Mouse (Mus musculus) retina, postnatal 1 day (tissue): ENCODE measurements at regions not wholly inside any gene's neighbourhood (a gene's known extent, or its start where the extent isn't known, plus 50 kb on each side); places are given as distances from the start of the nearest gene placed in this dataset.
A peak's percentile ranks its signal among the peaks of the same experiment; 100 is the strongest.

Experiments
- DNase-seq: peaks from one replicate; pipeline ENCODE4 v3.0.0-alpha.2; 2012

GRCm38 (mm10) chr17:87202958-87203720 is 62.6 kb downstream of the Mcfd2 start:
- no peak for DNase-seq

- no peak for DNase-seq
Observed at GRCm38 (mm10) chr17:87202490-87202889, 63.2 kb downstream of the Mcfd2 start.

GRCm38 (mm10) chr17:87200721-87201242 is 65.0 kb downstream of the Mcfd2 start:
- DNase-seq: peak; percentile 74

GRCm38 (mm10) chr17:87200134-87200533 is 65.6 kb downstream of the Mcfd2 start:
- DNase-seq: no peak

GRCm38 (mm10) chr17:87199134-87199533 is 66.6 kb downstream of the Mcfd2 start:
- no peak for DNase-seq

- DNase-seq: no peak
Observed at GRCm38 (mm10) chr17:87197434-87197833, 68.3 kb downstream of the Mcfd2 start.

GRCm38 (mm10) chr17:87194639-87195038 is 71.1 kb downstream of the Mcfd2 start:
- DNase-seq: no peak

- DNase-seq: no peak
Observed at GRCm38 (mm10) chr17:87193482-87193881, 72.3 kb downstream of the Mcfd2 start.

- peak; percentile 34 for DNase-seq
Observed at GRCm38 (mm10) chr17:87189670-87190069, 76.1 kb downstream of the Mcfd2 start.
